Mouse (Mus musculus): Measurements from ENCODE around the gene Fam183b.
"Not testable (repeated sequence)": the region's sequence is repeated elsewhere in the genome, so short reads cannot be mapped to it uniquely, and the experiment has no call there.

Gene Fam183b

DNA sequence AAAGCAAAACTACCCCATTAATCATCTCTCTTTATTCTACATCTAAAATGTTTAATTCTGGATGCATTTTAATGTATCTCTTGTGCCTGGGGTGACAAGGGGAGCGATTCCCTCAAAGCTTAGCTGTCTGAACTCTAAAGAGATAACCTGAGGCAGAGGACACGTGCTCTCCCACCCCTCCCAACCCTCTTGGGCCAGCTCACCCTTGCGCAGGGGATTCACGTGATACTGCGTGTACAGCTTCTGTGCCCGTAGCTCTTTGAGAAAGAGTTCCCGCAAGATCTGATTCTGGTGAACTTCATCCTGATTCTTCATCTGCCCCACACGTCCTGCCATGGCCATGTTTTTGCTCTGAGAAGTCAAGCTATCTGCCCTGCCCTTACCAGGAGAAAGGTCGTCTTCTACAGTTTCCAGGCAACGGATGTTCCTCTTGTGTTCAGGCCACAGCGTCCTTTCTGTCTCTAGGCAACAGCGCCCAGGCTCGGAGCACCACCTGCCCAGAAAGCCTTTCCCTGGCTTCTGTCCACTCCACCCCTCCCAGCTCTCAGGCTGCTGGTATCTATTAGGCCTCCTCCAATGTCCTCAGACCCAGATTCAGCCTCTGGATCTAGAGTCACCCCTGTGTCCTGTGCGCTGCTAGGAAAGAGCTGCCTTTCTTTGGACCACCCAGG lies at the start of gene Fam183b:
Gene Fam183b (minus strand): TSS at position 403 of the 671 bp plus-strand sequence.
- no peak for DNase-seq (ENCODE audit: low read depth, low spot score)

GRCm38 (mm10) chr11:58849731-58850130 lies 48.0 kb upstream of the Fam183b start:
- no peak for DNase-seq (ENCODE audit: low read depth, low spot score)

GRCm38 (mm10) chr11:58847636-58848035 lies 45.9 kb upstream of the Fam183b start:
- DNase-seq (ENCODE audit: low read depth, low spot score), result no peak

DNA sequence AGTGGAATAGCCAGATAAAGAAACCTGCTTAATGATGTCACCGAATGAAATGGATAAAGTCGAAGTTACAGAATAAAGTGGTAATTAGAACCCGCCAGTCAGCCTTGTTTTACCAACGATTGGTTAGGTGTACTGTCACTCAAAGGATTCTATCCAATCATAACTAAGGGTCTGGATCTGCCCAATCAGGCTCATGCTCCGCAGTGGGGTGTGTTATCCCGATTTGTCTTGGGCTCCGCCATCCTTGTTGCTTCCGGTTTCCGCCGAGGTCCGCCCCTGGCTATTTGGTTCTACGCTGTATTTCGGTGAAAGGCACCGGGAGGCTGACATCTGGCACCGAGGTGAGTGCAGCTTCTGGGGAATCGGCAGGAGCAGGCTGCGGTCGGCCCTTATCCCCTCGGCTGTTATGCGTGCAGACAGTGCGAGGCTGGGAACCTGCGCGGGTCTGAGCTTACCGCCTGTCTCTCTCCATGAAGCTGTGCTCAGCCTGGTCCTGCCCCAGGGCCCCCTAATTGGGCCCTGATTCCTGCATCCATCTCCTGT lies 45.2 kb upstream of the Fam183b start, which contains the start of gene Gm12258:
Gene Gm12258 (plus strand): TSS at position 240 of the 543 bp plus-strand sequence.
- DNase-seq (ENCODE audit: low read depth, low spot score), result peak; percentile 100

GRCm38 (mm10) chr11:58838951-58839350 lies 37.2 kb upstream of the Fam183b start, which contains the start of gene Olfr311:
Gene Olfr311, plus strand, starts transcription at chr11:58839251.
- DNase-seq (ENCODE audit: low read depth, low spot score), result not testable (repeated sequence)

DNA sequence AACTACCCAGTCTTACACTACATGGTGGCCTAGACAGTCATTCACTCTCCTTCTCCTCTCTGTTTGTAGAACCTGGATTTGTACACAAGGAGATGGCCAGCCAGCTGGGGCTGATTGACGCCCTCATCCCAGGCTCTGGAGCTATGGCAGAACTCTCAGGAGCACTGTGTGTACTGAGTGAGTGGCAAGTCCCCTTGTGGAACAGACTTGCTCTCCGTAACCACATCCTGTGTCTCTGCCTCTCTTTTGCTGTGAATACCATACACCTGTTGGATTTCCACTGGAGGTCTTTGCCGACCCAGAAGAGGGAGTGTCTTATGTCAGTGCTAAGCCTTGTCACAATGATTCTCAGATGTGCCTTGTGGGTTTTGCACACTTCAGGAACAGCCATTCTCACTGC lies 30.8 kb upstream of the Fam183b start:
- not testable (repeated sequence) for DNase-seq (ENCODE audit: low read depth, low spot score)

- DNase-seq (ENCODE audit: low read depth, low spot score), result no peak
Observed at GRCm38 (mm10) chr11:58829764-58830163, 28.0 kb upstream of the Fam183b start.

DNA sequence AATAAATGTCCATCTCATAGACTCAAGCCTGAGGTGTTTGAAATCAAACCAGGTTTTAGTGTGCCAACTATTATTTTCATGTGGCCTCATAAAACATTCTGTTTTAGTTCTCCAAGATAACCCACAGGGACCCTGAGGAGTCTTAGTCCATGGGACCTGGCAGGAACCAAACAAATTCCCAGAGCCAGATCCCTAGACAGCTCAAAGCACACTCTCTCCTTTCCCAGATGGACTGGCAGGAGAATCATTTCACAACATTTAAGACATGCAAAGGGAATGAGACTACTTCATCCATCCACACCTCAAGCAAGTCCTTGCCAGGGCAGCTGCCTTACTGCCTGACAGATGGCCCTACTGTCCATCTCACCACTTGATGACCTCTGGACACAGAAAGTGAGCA lies 27.2 kb upstream of the Fam183b start, which contains the start of gene Olfr312:
Gene Olfr312 (plus strand): TSS at position 301 of the 400 bp plus-strand sequence.
- not testable (repeated sequence) for DNase-seq (ENCODE audit: low read depth, low spot score)

DNA sequence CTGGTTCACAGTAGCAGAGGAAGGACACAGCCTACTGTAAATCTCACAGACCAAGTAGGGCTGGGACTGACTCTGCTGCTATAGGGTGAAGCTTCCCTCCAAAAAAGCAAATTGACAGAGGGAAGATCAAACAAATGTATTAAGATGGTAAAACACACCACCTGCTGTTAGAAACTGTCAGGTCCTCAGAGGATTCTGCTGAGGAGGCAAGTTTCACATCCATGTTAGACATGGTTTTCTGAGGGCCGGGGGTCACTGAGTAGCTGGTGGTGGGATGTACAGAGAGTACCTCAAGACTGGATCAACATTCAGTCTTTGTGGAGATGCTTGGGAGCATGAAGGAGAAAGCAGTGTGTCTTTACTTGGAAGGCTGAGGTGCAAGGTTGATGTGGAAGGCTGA lies 13.9 kb upstream of the Fam183b start:
- no peak for DNase-seq (ENCODE audit: low read depth, low spot score)

DNA sequence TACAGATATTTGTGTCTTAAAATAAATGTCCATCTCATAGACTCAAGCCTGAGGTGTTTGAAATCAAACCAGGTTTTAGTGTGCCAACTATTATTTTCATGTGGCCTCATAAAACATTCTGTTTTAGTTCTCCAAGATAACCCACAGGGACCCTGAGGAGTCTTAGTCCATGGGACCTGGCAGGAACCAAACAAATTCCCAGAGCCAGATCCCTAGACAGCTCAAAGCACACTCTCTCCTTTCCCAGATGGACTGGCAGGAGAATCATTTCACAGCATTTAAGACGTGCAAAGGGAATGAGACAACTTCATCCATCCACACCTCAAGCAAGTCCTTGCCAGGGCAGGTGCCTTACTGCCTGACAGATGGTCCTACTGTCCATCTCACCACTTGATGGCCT lies 12.9 kb upstream of the Fam183b start, which contains the start of gene Olfr313:
Gene Olfr313 (plus strand): TSS at position 301 of the 400 bp plus-strand sequence.
- DNase-seq (ENCODE audit: low read depth, low spot score), result not testable (repeated sequence)

GRCm38 (mm10) chr11:58812001-58812400 lies 10.2 kb upstream of the Fam183b start:
- no peak for DNase-seq (ENCODE audit: low read depth, low spot score)

DNA sequence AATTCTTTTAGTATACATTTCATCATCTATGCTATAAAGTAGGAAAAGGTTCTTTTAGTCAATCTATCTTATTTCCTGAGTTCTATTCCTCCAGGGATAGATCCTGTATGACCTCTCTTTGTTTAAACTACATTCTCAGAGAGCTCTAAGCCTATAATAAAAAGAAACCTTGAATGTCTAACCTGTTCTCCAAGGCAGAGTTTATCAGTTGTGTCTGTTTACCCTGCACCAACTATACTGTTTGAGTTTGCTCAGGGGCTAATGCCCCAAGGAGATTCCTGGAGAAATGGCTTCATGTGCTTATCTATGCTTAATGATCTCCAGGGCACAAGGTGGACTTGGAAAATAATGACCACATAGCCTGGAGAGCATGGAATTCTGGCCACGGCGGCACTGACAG lies 2.6 kb upstream of the Fam183b start:
- DNase-seq (ENCODE audit: low read depth, low spot score), result no peak

GRCm38 (mm10) chr11:58803871-58804270 lies 2.1 kb upstream of the Fam183b start:
- no peak for DNase-seq (ENCODE audit: low read depth, low spot score)

DNA sequence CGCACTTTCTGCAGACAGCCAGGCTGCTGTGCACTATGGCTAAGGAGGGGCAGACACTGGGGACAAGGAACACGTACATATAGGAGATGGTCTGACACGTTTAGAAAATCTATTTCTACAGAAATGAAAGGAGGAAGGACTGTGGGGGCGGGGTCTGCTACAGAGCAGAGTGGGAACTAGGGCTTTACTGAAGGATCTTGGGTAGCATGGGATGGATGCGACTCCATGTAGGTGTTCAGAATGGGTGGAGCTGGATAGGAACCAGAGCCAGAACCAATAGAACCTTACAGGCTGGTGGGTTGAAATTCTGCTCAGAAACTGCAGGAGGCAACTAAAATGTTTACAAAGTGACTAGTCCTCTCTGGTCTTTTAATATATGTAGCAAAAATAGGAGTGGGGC lies 2.0 kb downstream of the Fam183b start:
- DNase-seq (ENCODE audit: low read depth, low spot score), result no peak

GRCm38 (mm10) chr11:58796850-58797249 lies 4.9 kb downstream of the Fam183b start:
- DNase-seq (ENCODE audit: low read depth, low spot score), result no peak

DNA sequence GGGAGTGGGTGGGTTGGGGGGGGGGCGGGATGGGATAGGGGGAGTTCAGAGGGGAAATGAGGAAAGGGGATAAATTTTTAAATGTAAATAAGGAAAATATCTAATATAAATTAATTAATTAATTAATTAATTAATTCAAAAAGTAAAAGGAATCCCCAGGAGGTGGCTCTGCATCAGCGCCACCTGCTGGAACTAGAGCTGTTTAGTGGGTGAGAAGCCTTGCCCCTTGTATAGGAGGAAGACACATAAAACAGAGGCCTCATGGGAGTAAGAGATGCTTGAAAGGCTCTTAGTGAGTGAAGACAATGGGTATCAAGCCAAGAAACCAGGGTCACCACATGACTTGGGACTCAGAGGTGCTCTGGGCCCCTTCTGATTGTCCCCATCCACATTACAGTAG lies 5.9 kb downstream of the Fam183b start:
- DNase-seq (ENCODE audit: low read depth, low spot score), result no peak

- DNase-seq (ENCODE audit: low read depth, low spot score), result peak; percentile 17
Observed at GRCm38 (mm10) chr11:58790646-58791045, 11.1 kb downstream of the Fam183b start.

DNA sequence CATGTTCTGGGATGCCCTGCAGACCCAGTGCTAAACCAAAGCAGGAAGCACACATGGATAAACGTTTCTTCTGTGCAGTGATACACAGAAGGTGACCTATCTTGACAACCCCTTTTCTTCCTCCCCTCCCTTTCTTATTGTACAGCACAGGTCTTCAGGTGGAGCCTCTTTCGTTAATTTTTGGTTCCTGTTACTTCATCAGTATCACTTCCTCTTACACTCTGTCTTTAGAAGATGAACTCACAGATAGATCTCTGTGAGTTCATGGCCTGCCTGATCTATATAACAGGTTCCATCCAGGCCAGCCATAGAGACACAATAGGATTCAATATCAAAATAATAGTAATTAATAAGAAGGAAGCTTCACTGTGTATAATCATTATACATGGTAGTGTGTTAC lies 11.7 kb downstream of the Fam183b start:
- no peak for DNase-seq (ENCODE audit: low read depth, low spot score)

GRCm38 (mm10) chr11:58789532-58789931 lies 12.2 kb downstream of the Fam183b start:
- no peak for DNase-seq (ENCODE audit: low read depth, low spot score)

- no peak for DNase-seq (ENCODE audit: low read depth, low spot score)
Observed at GRCm38 (mm10) chr11:58788346-58788745, 13.4 kb downstream of the Fam183b start.

GRCm38 (mm10) chr11:58787651-58788050 lies 14.1 kb downstream of the Fam183b start:
- DNase-seq (ENCODE audit: low read depth, low spot score), result no peak

DNA sequence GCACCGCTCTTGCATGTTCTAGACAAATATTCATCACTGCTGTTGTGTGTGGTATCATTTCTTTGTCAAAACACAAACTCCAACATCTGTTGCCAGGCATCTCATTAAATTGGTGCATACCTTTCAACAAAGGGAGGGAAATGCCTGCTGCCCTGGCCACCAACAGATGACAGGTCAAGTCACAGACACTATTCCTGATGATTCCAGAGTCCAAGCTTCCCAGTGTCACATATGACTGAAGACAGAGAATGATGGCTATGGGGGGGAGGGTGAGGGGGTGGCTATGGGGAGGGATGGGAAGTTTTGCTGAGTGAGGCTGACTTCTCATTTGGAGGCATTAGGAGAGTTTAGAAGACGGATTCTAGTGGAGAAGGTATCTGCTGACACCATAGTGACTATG lies 17.6 kb downstream of the Fam183b start:
- DNase-seq (ENCODE audit: low read depth, low spot score), result no peak

DNA sequence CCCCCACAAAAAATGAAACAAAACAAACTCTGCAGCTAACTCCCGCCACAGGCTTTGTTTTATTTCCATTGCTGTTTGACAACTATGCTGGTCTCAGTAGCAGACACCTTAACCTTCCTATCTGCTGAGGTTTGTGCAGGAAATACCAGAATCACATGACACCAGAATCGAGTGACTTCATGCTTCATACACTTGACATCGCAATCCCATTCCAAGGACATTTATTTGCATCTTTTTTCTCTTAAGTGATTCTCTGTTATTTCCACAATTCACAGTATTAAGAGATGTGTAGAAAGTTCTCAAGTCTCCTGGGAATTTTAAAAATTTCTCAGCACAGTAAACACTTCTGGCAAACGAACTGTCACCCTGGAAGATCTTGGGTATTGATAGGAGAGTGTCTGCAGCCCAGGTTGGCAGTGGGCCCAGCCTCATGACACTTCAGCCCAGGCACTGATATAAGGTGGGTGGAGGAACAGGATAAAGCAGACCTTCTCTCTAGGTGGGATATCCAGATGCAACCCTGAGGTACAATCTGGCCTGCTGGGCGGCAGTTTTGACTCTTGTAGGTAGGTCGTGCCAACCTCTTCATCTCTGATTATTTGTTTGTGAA lies 19.2 kb downstream of the Fam183b start, which contains the start of gene Olfr314:
Gene Olfr314 (plus strand): TSS at position 473 of the 610 bp plus-strand sequence.
- no peak for DNase-seq (ENCODE audit: low read depth, low spot score)
